Mouse (Mus musculus) liver, postnatal 0 days (tissue): ENCODE results near the gene Pitpnm3.

Experiments used
- CTCF ChIP-seq: sonication (generic); IDR thresholded peaks from 2 replicates; pipeline ENCODE4 v1.5.1; 2016; ENCODE audit warnings: antibody characterized with exemption, low read depth
- EP300 ChIP-seq: IDR thresholded peaks from 2 replicates; pipeline ENCODE4 v1.6.1; 2016; ENCODE audit warnings: antibody characterized with exemption, low read depth, mild to moderate bottlenecking

DNA sequence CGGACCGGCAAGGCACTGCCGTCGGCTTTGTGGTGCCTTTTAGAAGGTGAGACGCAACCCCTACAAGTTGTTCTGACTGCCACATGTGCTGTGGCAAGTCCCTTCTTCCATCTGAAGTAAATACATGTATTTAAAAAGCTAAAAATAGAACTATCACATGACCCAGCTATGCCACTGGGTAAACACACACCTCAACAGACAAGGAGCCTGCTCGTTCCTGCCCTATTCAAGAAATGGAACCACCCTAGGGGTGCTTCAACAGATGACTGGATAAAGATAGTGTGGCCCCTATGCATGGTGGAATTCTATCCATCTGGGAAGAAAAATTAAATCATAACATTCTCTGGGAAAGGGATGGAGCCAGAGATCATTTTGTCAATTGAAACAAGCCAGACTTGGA, 112.8 kb downstream of the Pitpnm3 start:
- TF ChIP-seq CTCF (no peak), EP300 (no peak)
